ENCODE assay signal across 8 mouse cellular contexts in the genomic region with DNA sequence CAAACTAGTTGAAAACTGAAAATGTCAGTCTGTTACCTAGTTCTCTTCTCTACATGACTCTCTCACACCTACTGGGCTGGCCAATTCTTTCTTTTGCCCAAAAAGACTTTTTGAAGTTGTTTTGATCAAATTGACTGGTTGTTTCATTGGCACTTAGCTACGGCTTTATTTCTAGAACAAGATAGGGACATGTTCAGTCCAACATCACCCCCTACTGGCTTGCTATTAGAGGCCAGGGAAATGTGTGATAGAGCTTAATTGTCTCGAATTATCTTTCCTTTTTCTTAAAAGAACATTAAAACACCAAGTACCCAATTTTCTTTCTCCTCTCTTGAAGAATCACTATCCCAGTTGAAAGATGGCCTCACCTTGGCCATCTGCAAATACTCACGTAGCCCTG.
DNase-seq lines count a peak whose midpoint lies in the region.

No protein-coding gene starts in this region.

- peak; percentile 5 for DNase-seq in gastrocnemius, adult 18-20 months (ENCODE audit: low spot score)
- no peak for DNase-seq in gastrocnemius, postnatal 25 days
- DNase-seq in lung, postnatal 10 days: peak; percentile 9
- DNase-seq in lung, postnatal 25 days (ENCODE audit: low spot score): no peak
- DNase-seq in embryo, embryonic 9.5 days (ENCODE audit: extremely low spot score): peak; percentile 2
- DNase-seq in right cerebral cortex, postnatal 10 days (ENCODE audit: low spot score in 2 of 2): peak; percentile 24 to 40
- DNase-seq in thymus, adult 18-20 months: no peak
- DNase-seq in B cell, adult 2 months: no peak

Comparison
In these comparisons a context has a peak if more than half of its experiments do, and no peak if none do; other contexts are left out.
1. DNase-seq: peak in gastrocnemius, adult 18-20 months (single experiment), lung, postnatal 10 days (single experiment), embryo, embryonic 9.5 days (single experiment) and right cerebral cortex, postnatal 10 days (2 of 2); none in gastrocnemius, postnatal 25 days (single experiment), lung, postnatal 25 days (single experiment), thymus, adult 18-20 months (0 of 2) and B cell, adult 2 months (0 of 2).